Mouse (Mus musculus) v-Abl transformed pro-B cells (cell line): ENCODE results near the gene Ttc1.

Experiments
- in situ Hi-C, 2 experiments: fragments of 400-800 bp; cut with MboI; formaldehyde crosslinking; loops; one replicate each; pipeline ENCODE4 v1.15.1; 2025; ENCODE audit not compliant: unreplicated experiment in 2 of 2

The Ttc1 gene

DNA sequence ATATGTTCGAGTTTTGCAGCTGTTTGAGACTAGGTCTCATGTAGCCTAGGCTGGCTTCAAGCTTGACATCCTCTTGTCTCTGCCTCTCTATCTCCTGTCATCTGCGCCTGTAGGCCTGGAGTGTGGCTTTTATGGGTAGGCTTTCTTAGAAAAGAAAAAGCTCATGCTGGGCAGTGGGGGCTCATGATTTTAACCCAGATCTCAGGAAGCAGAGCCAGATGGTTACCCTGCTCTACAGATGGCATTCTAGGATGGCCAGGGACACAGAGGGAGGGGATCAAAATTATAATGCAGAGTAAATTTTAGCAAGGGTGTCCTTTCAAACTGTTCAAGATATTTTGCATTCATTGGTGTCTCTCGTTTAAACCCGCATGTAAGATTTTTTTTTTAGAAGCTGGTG lies 35.6 kb downstream of the Ttc1 start:
- in situ Hi-C loops, result no loop called here

DNA sequence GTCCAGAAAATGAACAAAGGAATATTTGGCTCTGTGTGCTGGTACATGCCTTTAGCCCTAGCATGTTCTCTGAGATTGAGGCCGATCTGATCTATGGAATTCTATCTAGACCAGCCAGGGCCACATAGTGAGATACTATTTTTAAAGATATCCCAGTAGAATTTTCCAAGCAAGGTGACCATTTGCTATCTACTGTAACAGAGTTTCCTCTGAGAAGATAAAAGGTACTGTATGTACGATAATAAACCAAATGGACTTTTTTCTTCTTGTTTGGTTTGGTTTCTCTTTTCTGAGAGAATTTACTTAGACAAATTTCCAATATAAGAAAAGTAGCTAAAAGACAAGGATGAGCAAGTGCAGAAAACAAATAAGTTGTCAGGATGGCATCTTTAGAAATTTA lies 39.4 kb downstream of the Ttc1 start:
- in situ Hi-C loops, result no loop called here

DNA sequence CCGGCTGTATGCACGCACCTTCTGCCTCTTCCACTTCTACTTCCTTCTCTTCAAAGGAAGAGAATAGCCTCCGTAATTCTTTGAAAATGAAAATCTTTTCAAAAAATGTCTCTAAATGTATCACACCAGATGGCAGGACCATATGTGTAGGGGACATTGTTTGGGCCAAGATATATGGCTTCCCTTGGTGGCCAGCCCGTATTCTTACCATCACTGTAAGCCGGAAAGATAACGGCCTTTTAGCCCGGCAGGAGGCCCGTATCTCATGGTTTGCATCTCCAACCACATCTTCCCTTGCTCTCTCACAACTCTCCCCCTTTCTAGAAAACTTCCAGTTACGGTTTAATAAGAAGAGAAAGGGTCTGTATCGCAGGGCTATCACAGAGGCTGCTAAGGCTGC lies 42.1 kb downstream of the Ttc1 start:
- in situ Hi-C loops, result no loop called here

DNA sequence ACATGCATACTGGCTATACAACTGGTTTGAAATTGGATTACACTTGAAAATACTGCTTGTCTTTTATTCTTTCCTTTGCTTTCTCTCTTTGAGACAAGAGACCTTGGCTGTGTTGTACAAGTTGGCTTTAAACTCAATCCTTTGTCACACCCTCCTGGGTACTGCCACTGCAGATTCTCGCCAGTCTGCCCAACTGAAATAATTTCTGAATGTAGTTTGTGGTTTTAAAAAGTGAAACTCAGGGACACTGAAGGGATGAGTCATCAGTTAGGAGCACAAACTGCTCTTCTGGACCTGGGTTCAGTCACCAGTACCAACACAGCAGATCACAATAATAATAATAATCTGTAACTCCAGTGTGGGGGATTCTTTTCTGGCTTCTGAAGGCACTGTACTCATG lies 44.3 kb downstream of the Ttc1 start:
- in situ Hi-C loops, result no loop called here

DNA sequence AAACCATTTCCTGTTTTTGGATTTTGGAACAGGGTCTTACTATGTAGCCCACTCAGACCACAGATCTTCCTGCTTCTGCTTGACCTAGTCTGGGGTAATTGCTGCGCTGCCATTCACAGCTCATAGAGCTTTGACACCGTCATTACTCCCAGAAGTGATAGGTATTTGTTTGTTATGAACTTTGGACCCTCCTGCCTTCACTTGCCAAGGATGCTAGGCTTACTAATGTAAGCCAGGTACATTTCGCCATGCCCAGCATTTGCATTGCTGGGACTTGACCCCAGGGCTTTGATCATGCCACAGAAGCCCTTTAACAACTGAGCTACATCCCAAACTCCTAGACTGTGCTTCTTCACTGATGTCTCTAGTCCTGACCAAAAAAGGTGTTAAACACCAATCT lies 47.5 kb downstream of the Ttc1 start:
- in situ Hi-C loops, result no loop called here

DNA sequence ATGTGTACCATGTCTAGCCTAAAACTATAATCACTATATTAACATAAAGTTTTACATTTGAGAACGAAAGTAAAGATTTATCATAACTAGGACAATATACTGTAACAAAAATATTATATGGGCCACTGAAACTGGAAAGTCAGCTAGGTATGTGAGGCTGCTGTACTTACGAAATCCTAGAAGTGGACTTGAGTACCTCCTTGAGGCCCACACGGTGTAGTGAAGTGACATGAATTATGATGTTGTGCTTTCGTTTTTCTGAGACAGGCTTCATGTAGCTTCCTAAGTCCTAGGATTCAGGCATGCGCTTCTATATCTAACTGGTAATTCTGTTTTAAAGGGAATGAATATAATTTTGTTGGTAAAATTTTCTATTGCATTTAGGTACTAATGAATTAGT lies 49.2 kb downstream of the Ttc1 start:
- in situ Hi-C loops, result no loop called here

DNA sequence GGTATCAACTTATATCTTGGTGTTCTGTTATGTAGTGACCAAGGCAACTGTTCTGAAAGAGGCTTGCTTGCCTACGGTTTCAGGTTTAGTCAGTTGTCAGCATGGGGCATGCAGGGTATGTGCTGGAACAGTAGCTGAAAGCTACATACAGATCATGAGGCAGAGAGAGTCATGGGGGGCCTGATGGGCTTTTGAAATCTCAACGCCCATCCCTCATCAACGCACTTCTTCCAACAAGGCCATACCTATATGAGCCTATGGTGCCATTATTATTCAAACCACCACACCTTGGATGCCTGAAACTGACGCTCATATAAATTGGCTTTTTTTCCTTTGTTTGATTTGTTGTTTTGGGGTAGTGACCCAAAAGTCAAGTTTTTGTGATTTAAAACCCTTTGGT lies 51.2 kb downstream of the Ttc1 start:
- in situ Hi-C loops, result no loop called here

DNA sequence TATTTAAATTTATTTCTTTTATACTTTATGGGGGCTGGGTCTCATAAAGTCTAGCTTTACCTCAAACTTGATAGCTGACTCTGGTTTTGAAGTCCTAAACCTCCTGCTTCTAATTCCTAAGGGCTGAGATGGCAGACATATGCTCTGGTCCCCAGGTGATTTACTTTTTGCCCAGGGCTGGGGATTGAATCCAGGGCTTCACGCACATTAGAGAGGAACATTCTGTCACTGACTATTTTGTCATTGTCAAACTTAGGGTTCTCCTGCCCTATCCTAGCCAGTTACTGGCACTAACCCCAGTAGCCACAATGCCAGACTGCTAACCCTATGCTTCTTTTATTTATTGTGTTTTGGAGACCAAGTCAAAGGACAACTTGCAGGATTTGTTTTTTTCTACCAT lies 59.0 kb downstream of the Ttc1 start:
- in situ Hi-C loops, result no loop called here

DNA sequence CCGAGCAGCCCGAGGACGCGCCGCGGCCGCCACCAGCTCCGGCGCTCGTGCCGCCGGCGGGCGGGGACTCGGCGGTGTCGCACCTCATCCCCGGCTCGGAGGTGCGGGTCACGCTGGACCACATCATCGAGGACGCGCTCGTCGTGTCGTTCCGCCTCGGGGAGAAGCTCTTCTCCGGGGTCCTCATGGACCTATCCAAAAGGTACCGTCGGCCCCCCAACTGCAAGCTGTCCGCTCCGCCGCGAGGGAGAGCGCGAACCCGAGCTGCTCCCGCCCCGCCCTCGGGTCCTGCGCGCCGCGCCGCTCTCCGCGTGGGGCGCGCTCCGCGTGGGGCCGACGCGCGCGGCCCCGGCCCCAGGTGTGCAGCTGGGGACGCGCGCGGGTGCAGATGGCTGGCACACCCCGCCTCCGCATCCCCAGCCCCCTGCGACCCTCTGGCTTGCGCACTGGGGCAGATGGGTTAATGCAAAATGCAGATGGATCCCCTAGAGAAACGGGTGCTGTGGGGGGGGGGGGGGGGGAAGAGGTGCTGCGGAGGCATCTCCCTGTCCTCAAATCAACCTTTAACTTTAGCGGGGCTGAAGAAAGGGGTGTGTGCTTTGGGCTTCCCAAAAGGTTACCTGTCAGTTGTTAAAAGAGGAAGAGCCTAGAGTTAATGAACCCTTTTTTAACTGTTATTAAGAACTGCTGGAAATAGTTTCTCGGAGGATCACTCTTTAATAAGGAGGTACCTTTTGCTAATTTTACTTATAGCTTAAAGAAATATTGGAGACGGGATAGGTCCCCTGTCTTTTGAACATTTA lies 65.2 kb downstream of the Ttc1 start:
- in situ Hi-C loops, result no loop called here

DNA sequence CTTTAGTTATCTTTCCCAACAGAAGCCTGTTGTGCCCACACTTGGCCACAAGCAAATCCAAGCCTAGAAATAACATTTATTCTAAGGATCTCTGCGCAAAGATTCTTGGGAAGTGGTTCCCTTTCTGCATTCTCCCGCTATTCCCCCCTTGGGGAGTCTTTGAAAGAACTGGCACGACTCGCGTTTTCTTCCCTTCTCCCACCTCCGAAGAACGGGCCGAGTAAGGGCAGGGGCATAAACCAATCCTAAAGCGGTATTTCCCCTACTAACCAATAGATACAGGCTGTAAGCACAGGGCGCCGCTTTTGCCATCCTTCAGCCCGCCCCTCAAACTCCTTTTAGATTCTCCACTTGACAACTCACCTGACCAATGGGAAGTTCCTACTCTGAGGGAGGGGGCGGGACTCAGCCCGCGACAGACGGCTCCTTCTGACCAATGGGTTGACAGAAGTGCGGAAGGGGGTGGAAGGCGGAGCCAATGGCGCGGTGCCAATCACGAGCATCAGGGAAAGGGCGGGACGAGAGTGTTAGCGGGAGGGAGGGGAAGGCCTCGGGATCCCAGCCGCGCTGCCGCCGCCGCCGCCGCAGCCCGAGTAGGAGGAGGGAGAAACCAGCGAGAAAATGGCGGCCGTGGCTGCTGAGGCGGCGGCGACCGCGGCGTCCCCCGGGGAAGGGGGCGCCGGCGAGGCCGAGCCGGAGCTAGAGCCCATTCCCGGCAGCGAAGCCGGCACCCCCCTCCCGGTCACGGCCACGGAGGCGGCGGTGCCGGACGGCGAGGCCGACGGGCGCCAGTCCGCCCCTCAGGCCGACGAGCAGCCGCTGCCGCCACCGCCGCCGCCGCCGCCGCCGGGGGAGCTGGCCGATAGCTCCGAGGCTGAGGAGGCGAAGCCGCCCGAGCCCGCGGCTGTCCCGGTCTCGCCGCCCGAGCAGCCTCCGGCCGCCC lies 66.1 kb downstream of the Ttc1 start, which contains the start of gene Pwwp2a:
Pwwp2a (plus strand) TSS at position 527 of the 943 bp plus-strand sequence.
- in situ Hi-C loops, result no loop called here
